Mouse (Mus musculus) MEL (cell line): ENCODE measurements at regions not wholly inside any gene's neighbourhood (a gene's known extent, or its start where the extent isn't known, plus 50 kb on each side); places are given as distances from the start of the nearest gene placed in this dataset.

ENCODE experiments used
- DNase-seq: peaks from one replicate; pipeline ENCODE4 v3.0.0; 2011; ENCODE audit warnings: low read depth, low spot score
- H3K27ac ChIP-seq: 2 replicates; pipeline ENCODE4 v1.5.1; 2012; ENCODE audit warnings: low read depth, mild to moderate bottlenecking, control low read depth, low read length, moderate library complexity; ENCODE audit not compliant: control insufficient read depth
- H3K27me3 ChIP-seq, 2 experiments: fragments of 150-350 bp in 1 of 2; sonication (generic) in 1 of 2; 2 replicates each; pipeline ENCODE4 v1.6.1; 2012; ENCODE audit warnings: low read length in 2 of 2, mild to moderate bottlenecking in 2 of 2, improper control_type of control experiment in 1 of 2, moderate library complexity in 1 of 2; ENCODE audit not compliant: insufficient read depth in 2 of 2, control insufficient read depth in 1 of 2
- H3K36me3 ChIP-seq, 2 experiments: 2 replicates each; pipeline ENCODE4 v1.6.1; 2012 to 2014; ENCODE audit warnings: low read length in 2 of 2, improper control_type of control experiment in 1 of 2, inconsistent platforms in 1 of 2, mild to moderate bottlenecking in 1 of 2; ENCODE audit not compliant: insufficient read depth in 2 of 2, control insufficient read depth in 1 of 2
- H3K4me1 ChIP-seq, 2 experiments: fragments of 150-350 bp in 1 of 2; sonication (generic) in 1 of 2; 2 replicates each; pipeline ENCODE4 v1.6.1; 2012; ENCODE audit warnings: low read length in 2 of 2, improper control_type of control experiment in 1 of 2, mild to moderate bottlenecking in 1 of 2; ENCODE audit not compliant: insufficient read depth in 2 of 2, control insufficient read depth in 1 of 2
- H3K4me3 ChIP-seq, 2 experiments: fragments of 150-350 bp in 1 of 2; sonication (generic) in 1 of 2; 2 replicates each; pipeline ENCODE4 v1.5.1; 2012; ENCODE audit warnings: low read depth in 2 of 2, low read length in 2 of 2, mild to moderate bottlenecking in 2 of 2, moderate library complexity in 2 of 2, control low read depth in 1 of 2, improper control_type of control experiment in 1 of 2; ENCODE audit not compliant: control insufficient read depth in 1 of 2, insufficient read depth in 1 of 2
- H3K79me2 ChIP-seq: 2 replicates; pipeline ENCODE4 v1.6.1; 2012; ENCODE audit warnings: mild to moderate bottlenecking, low read length, moderate library complexity; ENCODE audit not compliant: control insufficient read depth, poor library complexity, insufficient read depth
- H3K9ac ChIP-seq: 2 replicates; pipeline ENCODE4 v1.6.1; 2012; ENCODE audit warnings: low read depth, mild to moderate bottlenecking, control low read depth, low read length, moderate library complexity; ENCODE audit not compliant: control insufficient read depth, poor library complexity, severe bottlenecking
- H3K9me3 ChIP-seq: fragments of 150-350 bp; sonication (generic); replicated peaks from 2 replicates; pipeline ENCODE4 v1.6.1; 2012; ENCODE audit warnings: mild to moderate bottlenecking, low read length, improper control_type of control experiment, moderate library complexity; ENCODE audit not compliant: insufficient read depth
- CHD1 ChIP-seq: IDR thresholded peaks from 2 replicates; pipeline ENCODE4 v1.6.1; 2012; ENCODE audit warnings: low read depth, mild to moderate bottlenecking, inconsistent platforms, low read length, improper control_type of control experiment
- CHD2 ChIP-seq: IDR thresholded peaks from 2 replicates; pipeline ENCODE4 v1.6.1; 2011; ENCODE audit warnings: low read length, improper control_type of control experiment
- EP300 ChIP-seq, 2 experiments: IDR thresholded peaks; 2 replicates each; pipeline ENCODE4 v1.6.1; 2011; ENCODE audit warnings: improper control_type of control experiment in 2 of 2, low read length in 2 of 2, low read depth in 1 of 2, mild to moderate bottlenecking in 1 of 2
- ETS1 ChIP-seq: IDR thresholded peaks from 2 replicates; pipeline ENCODE4 v1.6.1; 2012; ENCODE audit warnings: low read depth, mild to moderate bottlenecking, inconsistent platforms, low read length, improper control_type of control experiment, moderate library complexity
- GATA1 ChIP-seq: IDR thresholded peaks from 2 replicates; pipeline ENCODE4 v1.6.1; 2011; ENCODE audit warnings: low read depth, low read length, improper control_type of control experiment
- HCFC1 ChIP-seq: IDR thresholded peaks from 2 replicates; pipeline ENCODE4 v1.6.1; 2012; ENCODE audit warnings: low read depth, mild to moderate bottlenecking, inconsistent platforms, low read length, improper control_type of control experiment, moderate library complexity
- JUND ChIP-seq: IDR thresholded peaks from 2 replicates; pipeline ENCODE4 v1.6.1; 2011; ENCODE audit warnings: low read depth, mild to moderate bottlenecking, improper control_type of control experiment, low read length
- MAFK ChIP-seq: IDR thresholded peaks from 2 replicates; pipeline ENCODE4 v1.6.1; 2011; ENCODE audit warnings: low read depth, mild to moderate bottlenecking, low read length, improper control_type of control experiment, borderline replicate concordance
- NRF1 ChIP-seq: IDR thresholded peaks from 2 replicates; pipeline ENCODE4 v1.6.1; 2014; ENCODE audit warnings: low read depth, mild to moderate bottlenecking, inconsistent platforms, low read length, improper control_type of control experiment, moderate library complexity; ENCODE audit not compliant: poor library complexity, insufficient read depth, severe bottlenecking
- POLR2A ChIP-seq, 2 experiments: IDR thresholded peaks; 2 replicates each; pipeline ENCODE4 v1.6.1; 2011 to 2012; ENCODE audit warnings: low read length in 2 of 2, mild to moderate bottlenecking in 2 of 2, control low read depth in 1 of 2, improper control_type of control experiment in 1 of 2, low read depth in 1 of 2, moderate library complexity in 1 of 2; ENCODE audit not compliant: control insufficient read depth in 1 of 2, insufficient read depth in 1 of 2, poor library complexity in 1 of 2
- POLR2AphosphoS2 ChIP-seq: IDR thresholded peaks from 2 replicates; pipeline ENCODE4 v1.6.1; 2011; ENCODE audit warnings: low read length, improper control_type of control experiment
- POLR2AphosphoS5 ChIP-seq: IDR thresholded peaks from 2 replicates; pipeline ENCODE4 v1.6.1; 2012; ENCODE audit warnings: low read depth, borderline replicate concordance, mild to moderate bottlenecking, inconsistent platforms, low read length, moderate library complexity, mixed read lengths
- RAD21 ChIP-seq: IDR thresholded peaks from 2 replicates; pipeline ENCODE4 v1.6.1; 2011; ENCODE audit warnings: mild to moderate bottlenecking, low read depth, low read length, improper control_type of control experiment
- TAL1 ChIP-seq: IDR thresholded peaks from 2 replicates; pipeline ENCODE4 v1.6.1; 2012; ENCODE audit warnings: mild to moderate bottlenecking, inconsistent platforms, low read length, moderate library complexity, mixed read lengths
- TBP ChIP-seq: IDR thresholded peaks from 2 replicates; pipeline ENCODE4 v1.8.0; 2011; ENCODE audit warnings: low read depth, low read length, improper control_type of control experiment
- USF1 ChIP-seq: IDR thresholded peaks from 2 replicates; pipeline ENCODE4 v1.6.1; 2014; ENCODE audit warnings: low read depth, mild to moderate bottlenecking, inconsistent platforms, low read length, improper control_type of control experiment, moderate library complexity
- ZC3H11A ChIP-seq: IDR thresholded peaks from 2 replicates; pipeline ENCODE4 v1.6.1; 2012; ENCODE audit warnings: low read depth, mild to moderate bottlenecking, inconsistent platforms, low read length, improper control_type of control experiment
- ZKSCAN1 ChIP-seq: IDR thresholded peaks from 2 replicates; pipeline ENCODE4 v1.6.1; 2012; ENCODE audit warnings: low read depth, mild to moderate bottlenecking, inconsistent platforms, low read length, improper control_type of control experiment, moderate library complexity
- ZMIZ1 ChIP-seq: IDR thresholded peaks from 2 replicates; pipeline ENCODE4 v1.6.1; 2012; ENCODE audit warnings: low read depth, mild to moderate bottlenecking, inconsistent platforms, low read length, improper control_type of control experiment, moderate library complexity

- TF ChIP-seq ZC3H11A (0 out of 2 replicates have a peak, but pooled peaks have one; percentile 1), ETS1 (no peak), CHD1 (no peak), RAD21 (no peak), POLR2AphosphoS2 (no peak), ZKSCAN1 (peak; percentile 54; the same call in 1 of the 2 replicates), CHD2 (peak; percentile 30; the same call in 1 of the 2 replicates), POLR2AphosphoS5 (no peak), USF1 (no peak), NRF1 (no peak), GATA1 (no peak), ZMIZ1 (no peak), POLR2A (IDR thresholded peaks at IDR 0.05; ENCODE audit: control insufficient read depth in 1 of 2, insufficient read depth in 1 of 2, low read depth in 1 of 2, low read length in 2 of 2, poor library complexity in 1 of 2) (0 out of 4 replicates have a peak, but pooled peaks of 1 of the 2 experiments have one; percentile 19), TBP (no peak), TAL1 (no peak), HCFC1 (peak; percentile 52; the same call in 1 of the 2 replicates), MAFK (no peak)
Measured at GRCm38 (mm10) chr19:45302548-45303241, 60.8 kb upstream of the Btrc start.

GRCm38 (mm10) chr19:45304538-45304937 is 59.0 kb upstream of the Btrc start:
- no peak for DNase-seq

More at GRCm38 (mm10) chr19:45302548-45303241, 60.8 kb upstream of the Btrc start:
- H3K9ac ChIP-seq, result peak overlapping the region; percentile 81
- H3K9me3 ChIP-seq, result no peaks in the 10 kb centered on the region
- DNase-seq, result peak; percentile 27
- H3K4me1 ChIP-seq, result peaks cover 0 to 25% of the 10 kb centered on the region in 2 experiments; a peak in 3 of 4 replicates
- no peaks in the 10 kb centered on the region; a peak in 1 of 4 replicates for H3K27me3 ChIP-seq
- no peaks in the 10 kb centered on the region; the same call in 1 of the 2 replicates for H3K79me2 ChIP-seq
- no peak overlapping the region; the same call in 1 of the 2 replicates for H3K27ac ChIP-seq
- H3K4me3 ChIP-seq, result peak overlapping the region; percentile 73 to 83
- H3K36me3 ChIP-seq, result peaks cover 0 to 19% of the 10 kb centered on the region in 2 experiments; a peak in 2 of 4 replicates

More at GRCm38 (mm10) chr19:45304538-45304937, 59.0 kb upstream of the Btrc start:
- Histone ChIP-seq H3K4me1 (peaks cover 3 to 36% of the 10 kb centered on the region in 2 experiments; a peak in 3 of 4 replicates), H3K4me3 (no peak overlapping the region), H3K36me3 (peaks cover 0 to 25% of the 10 kb centered on the region in 2 experiments; a peak in 2 of 4 replicates), H3K27me3 (no peaks in the 10 kb centered on the region; a peak in 1 of 4 replicates), H3K9me3 (no peaks in the 10 kb centered on the region), H3K79me2 (no peaks in the 10 kb centered on the region; the same call in 1 of the 2 replicates), H3K27ac (no peak overlapping the region), H3K9ac (no peak overlapping the region)
- TF ChIP-seq JUND (no peak), EP300 (IDR thresholded peaks at IDR 0.05; ENCODE audit: low read depth in 1 of 2, low read length in 2 of 2) (no peak), ZKSCAN1 (no peak), POLR2AphosphoS5 (no peak)
